Mouse (Mus musculus) fibroblast of lung, adult 2 months (primary cell): ENCODE data around the gene Morc2b.
A peak's percentile ranks its signal among the peaks of the same experiment; 100 is the strongest.
"Not testable (repeated sequence)": the region's sequence is repeated elsewhere in the genome, so short reads cannot be mapped to it uniquely, and the experiment has no call there.

Experiments
- DNase-seq: peaks from one replicate; pipeline ENCODE4 v3.0.0-alpha.2; 2011; ENCODE audit warnings: low read depth

The Morc2b gene

GRCm38 (mm10) chr17:33139261-33139820, at the start of gene Morc2b:
Gene Morc2b (minus strand): TSS chr17:33139683.
- no peak for DNase-seq

GRCm38 (mm10) chr17:33168147-33168546, 28.7 kb upstream of the Morc2b start, which contains the start of gene Olfr55:
Gene Olfr55 (plus strand): TSS chr17:33168447.
- DNase-seq: not testable (repeated sequence)

- DNase-seq: no peak
Measured at GRCm38 (mm10) chr17:33126257-33126656, 13.2 kb downstream of the Morc2b start.

- DNase-seq: no peak
Measured at GRCm38 (mm10) chr17:33124546-33124945, 14.9 kb downstream of the Morc2b start.

- DNase-seq: no peak
Measured at GRCm38 (mm10) chr17:33097396-33097795, 42.1 kb downstream of the Morc2b start.

GRCm38 (mm10) chr17:33092391-33093193, 46.9 kb downstream of the Morc2b start:
- peak; percentile 51 for DNase-seq

- DNase-seq: no peak
Measured at GRCm38 (mm10) chr17:33091630-33092029, 47.9 kb downstream of the Morc2b start.

- peak; percentile 94 for DNase-seq
Measured at GRCm38 (mm10) chr17:33089220-33089949, 50.1 kb downstream of the Morc2b start, which contains the start of gene Zfp563. Gene Zfp563 (plus strand): TSS chr17:33089310.

GRCm38 (mm10) chr17:33067958-33068357, 71.5 kb downstream of the Morc2b start, which contains the start of gene 4921501E09Rik:
Gene 4921501E09Rik (minus strand): TSS chr17:33068058.
- DNase-seq: no peak
